Mouse (Mus musculus) layer of hippocampus, adult 9-11 months (tissue): Measurements from ENCODE around the gene Rdh1.

Experiments used
- DNase-seq: peaks from one replicate; pipeline ENCODE4 v3.0.0; 2022

The Rdh1 gene

DNA sequence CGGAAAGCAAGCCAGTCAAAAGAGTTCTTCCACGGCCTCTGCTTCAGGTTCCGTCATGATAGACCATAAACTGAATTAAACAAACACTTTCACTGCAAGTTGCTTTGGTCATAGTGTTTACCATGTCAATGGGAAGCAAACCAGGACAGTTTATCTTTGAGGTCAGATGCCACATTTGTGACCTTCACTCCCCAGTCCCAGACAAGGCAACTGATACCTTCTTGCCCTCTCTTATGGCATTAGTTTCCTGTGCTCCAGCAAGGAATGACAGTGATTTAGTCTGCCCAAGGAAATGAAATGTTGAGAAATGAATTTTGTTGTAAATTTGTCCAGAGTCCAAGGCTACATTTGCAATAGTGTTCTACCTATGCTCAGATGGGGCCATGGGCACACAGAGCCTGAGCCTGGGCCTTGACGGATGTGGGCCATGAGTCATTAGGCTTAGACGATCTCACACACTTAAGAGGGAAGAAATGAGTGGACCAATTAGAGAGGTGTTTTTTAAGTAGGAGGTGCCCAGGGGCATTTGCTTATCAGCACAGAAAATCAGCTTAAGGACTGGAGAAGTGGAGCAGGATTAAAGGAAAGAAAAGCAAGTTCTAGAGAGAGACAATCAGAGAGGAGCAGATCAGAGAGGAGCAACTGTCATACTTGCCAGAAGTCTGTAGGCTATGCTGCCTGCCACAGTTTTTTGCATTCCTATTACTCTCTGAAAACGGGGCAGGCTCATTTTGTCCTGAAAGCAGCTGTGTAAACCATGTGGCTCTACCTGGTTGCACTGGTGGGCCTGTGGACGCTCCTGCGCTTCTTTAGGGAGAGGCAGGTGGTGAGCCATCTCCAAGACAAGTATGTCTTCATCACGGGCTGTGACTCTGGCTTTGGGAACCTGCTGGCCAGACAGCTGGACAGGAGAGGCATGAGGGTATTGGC lies at the start of gene Rdh1, which contains the start of gene Rdh16f1:
Gene Rdh1, plus strand, starts transcription at position 541 of the 930 bp plus-strand sequence.
Gene Rdh16f1, plus strand, starts transcription at position 607 of the 930 bp plus-strand sequence.
- no peak for DNase-seq

DNA sequence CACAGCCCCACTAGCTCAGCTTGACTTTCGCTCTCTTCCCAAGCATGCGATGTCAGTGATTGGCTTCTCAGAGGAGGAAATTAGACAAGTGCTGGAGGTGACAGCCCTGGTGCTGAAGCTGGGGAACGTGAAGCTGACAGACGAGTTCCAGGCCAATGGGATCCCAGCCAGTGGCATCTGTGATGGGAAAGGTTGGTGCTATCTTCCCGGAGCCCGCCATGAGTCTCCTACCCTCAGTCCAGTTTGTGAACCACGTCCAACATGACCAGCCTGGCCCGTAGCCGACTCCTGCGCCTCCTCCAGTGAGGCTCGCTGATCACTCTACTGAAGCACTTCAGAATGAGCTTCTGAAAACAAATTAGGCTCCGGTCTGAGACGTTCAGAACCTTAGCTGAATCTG lies 49.2 kb upstream of the Rdh1 start:
- no peak for DNase-seq

DNA sequence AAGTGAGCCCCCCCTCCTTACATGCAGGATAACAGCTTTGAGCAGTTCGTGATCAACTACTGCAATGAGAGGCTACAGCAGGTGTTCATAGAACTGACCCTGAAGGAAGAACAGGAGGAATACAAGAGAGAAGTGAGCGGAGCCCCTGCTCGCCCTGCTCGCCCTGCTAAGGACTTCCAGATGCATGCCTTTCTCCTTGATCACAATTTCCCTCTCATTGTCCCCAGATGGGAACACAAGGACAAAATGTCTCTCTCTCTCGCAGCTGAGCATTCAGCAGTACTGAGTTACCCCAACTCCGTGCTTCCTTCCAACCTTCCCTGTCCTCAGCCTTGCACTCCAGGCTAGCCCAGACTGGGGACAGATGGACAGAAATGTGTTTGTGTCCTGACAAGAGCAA lies 46.8 kb upstream of the Rdh1 start:
- no peak for DNase-seq

DNA sequence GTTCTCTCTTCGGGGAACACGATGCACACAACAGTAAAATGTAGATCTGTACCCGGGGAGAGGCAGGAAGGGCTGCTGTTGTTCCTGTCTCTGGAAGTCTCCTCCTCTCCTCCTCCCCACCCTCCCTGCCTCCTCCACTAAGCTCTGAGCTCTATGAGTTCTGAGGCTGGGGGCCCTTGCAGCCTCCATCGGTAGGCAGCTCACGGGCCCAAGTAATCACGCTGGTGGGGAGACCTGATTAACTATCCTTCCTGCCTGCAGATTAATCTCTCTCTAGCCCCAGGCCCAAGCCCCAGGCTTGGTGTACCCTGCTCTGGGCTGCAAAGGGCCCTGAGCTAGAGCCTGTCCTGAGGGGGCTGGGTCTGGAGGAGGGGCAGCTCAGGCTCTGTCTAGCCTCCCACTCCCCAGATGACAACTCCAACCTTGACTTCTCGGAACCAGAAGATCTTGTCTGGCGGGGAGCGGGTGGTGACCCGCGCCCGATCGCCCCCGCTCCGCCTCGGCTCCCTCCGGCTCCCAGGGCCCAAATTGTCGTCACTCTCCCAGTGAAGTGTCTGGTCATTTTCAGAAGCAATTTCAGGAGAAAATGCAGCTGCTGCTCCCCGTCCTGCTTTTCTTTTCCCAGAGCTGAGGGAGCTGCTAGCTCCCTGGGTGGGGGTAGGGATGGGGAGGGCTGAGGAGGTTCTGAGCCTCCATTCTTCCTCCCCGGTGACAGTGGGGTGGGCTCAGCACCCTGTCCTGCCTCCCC lies 37.7 kb upstream of the Rdh1 start:
- no peak for DNase-seq

DNA sequence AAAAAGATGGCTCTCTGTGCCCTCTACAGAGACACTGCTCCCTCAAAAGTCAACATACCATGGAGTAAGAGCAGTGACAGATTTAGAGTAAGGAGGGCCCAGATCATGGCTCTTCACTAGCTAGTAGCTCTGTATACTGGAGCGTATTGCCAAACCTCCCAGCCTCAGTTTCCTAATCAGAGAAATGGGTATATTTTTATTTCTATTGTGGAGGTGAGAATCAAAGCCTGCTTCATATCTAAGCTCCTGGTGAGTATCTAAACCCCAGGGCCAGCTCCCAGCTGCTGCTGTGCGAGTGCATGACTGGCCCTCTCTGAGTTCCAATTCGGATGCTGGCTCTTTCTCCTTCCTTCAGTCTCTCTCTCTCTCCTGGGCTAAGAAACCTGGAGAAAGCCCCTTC lies 35.3 kb upstream of the Rdh1 start, which contains the start of gene Tac2:
Gene Tac2, plus strand, starts transcription at position 301 of the 400 bp plus-strand sequence.
- no peak for DNase-seq

DNA sequence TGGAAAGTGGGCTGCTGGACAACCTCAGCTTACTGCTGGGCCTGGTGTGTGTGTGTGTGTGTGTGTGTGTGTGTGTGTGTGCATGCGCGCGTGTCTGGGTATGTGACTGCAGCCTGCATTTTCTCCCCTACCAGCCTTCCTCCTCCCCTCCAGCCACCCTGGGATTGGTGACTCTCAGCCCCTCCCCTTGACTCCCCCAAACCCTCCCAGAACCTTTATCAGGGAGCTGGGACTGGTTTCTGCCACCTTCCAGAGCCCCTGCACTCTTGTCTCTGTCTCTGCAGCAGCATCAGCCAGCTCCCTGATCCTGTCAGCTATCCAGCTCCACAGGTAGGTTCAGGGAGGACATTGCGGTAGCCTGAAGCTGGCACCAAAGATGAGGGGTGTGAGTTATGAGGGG lies 34.4 kb upstream of the Rdh1 start:
- DNase-seq: no peak

DNA sequence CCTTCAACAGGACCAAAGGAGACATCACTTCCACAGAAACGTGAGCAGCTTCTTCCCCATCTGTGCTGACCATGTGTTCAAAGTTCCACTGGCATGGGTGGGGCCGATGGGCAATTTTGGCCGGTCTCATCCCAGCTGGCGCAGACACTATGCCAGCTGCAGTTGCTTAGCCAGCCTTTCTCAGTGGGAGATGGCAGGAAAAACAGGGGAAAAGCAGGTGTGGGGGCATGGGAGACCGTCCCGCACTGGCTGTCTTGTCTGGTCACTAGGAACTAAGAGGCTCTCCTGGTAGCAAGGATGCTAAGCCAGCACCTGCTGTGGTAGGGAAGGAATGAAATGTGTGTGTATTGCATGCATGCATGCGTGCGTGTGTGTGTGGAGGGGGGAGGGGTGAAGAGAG lies 31.1 kb upstream of the Rdh1 start:
- no peak for DNase-seq

DNA sequence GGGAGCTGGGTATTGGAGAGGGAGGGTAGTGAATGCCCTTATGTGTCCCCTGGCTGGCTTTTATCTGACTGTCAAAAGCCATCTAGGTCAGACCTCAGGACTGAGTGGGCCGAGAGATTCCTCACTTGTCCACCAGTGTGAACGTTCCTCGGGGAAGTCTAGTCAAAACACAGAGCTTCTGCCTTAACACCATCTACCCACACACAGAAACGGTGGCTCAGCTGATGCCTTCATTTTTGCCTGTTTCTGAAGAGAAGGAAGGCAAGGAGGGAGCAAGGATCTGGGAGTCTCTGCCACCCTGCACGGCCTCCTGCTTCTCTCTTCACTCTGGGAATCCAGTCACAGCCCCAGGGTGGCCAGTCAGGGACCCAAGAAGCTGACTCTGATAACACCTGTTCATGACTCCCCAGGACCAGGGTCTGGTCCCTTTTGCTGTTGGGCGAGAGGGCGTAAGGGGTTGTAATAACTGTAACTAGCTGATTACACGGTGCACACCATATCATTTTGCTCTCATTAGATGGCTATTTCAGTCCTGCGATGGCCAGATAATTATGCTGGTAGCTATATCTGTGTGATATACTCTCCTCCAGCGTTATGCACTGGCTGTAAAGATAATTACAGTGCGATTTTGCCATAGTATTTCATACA lies 29.1 kb upstream of the Rdh1 start:
- no peak for DNase-seq

DNA sequence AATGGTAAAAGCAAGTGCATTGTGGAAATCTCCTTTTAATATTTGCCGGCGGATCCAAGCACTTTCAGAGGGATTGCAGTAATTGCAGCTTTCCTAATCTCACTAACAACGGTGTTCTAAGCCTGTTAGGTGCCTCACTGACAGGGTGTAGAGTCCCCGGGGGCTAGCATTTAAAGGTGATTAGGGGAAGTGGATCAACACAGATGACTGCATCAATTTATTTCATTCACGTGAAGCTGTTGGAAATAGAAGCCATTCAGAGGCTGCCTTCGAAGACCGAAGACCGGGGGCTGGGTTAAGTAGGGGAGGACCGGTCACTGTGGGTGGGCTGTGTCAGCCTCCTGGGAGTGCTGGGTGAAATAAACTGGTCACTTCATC lies 28.6 kb upstream of the Rdh1 start:
- no peak for DNase-seq

DNA sequence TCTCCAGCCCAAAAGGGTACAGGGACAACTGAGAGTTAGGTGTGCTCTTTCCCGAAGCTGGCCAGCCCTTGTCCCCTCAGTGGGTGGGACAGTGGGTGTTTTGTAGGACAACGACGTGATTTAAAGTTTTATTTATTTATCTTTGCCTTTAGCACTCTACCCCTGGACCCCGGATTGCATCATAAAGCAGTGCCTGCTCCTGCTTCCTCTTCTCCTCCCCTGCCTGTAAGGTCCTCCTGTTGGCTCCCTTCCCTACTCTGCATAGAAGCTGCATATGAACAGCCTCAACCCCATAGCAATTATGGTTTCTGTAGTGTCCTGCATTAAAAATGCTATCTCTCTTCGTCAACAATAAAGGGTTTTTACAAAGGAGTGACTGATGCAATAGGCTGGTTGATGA lies 28.1 kb upstream of the Rdh1 start:
- DNase-seq: no peak

DNA sequence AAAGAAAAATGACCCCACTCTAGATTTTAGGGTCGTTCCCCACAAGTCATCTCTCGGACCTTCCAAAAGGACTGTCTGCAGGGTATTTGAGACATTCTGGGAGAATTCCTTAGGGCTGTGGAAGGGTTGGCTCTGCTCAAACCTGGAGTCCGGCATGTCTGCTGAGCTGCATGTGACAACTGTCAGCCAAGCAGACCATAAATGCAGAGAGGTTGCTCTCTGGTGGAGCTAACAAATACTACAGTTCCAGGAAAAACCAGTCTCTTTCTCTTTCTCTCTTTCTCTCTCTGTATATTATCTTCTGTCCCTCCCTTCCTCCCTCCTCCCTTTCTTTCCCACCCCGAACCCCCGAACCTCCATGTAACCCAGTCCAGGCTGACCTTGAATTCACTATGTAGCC lies 25.1 kb upstream of the Rdh1 start:
- no peak for DNase-seq

DNA sequence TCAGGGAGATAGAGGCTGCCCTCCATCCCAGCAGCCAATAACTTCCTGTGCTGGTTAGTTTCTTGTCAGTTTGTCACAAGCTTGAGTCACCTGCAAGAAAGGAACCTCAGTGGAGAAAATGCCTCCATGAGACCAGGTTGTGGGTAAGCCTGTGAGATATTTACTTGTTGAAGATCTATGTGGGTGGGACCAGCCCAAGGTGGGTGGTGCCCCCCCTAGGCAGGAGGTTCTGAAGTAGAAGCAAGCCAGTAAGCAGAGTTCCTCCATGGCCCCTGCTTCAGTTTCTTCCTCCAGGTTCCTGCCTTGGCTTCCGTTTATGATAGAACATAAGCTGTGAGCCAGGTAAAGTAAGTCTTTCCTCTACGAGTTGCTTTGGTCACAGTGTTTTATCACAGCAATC lies 23.3 kb upstream of the Rdh1 start:
- no peak for DNase-seq

DNA sequence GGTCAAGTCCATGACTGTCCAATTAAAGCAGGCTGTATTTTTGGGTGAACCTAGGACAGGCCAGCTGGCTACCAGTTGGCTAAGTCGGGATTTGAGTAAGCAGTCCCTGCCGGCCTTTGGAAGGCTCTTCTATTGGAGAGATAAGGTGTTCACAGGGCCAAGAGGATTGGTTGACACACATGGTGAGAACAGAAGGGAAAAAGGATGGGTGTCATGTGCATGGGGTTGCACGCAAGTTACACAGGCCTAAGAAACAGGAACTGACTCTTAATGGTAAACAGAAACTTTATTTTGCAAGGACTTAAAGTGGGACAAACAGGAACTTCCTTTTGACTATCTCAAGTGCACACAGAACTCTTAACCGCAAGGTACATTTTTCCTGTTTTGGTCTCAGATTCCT lies 22.6 kb upstream of the Rdh1 start:
- no peak for DNase-seq

DNA sequence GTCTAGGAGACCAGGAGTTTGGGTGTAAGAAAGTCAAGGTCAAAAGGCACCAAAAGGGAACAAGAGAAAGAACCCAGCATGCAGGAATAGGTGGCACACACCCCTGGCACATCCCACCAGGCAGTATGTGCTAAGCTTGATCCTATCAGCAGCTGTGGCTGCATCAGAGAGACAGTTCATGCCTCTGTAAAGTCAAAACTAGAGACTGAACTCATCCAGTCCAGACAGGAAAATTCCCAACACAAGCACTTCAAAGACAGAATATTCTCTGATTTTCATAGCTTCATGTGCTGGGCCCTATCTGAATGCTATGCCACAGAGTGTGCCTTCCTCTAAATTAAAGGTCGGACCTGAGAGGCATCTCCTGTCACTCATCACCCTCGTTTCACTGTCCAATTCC lies 22.0 kb upstream of the Rdh1 start:
- DNase-seq: no peak

DNA sequence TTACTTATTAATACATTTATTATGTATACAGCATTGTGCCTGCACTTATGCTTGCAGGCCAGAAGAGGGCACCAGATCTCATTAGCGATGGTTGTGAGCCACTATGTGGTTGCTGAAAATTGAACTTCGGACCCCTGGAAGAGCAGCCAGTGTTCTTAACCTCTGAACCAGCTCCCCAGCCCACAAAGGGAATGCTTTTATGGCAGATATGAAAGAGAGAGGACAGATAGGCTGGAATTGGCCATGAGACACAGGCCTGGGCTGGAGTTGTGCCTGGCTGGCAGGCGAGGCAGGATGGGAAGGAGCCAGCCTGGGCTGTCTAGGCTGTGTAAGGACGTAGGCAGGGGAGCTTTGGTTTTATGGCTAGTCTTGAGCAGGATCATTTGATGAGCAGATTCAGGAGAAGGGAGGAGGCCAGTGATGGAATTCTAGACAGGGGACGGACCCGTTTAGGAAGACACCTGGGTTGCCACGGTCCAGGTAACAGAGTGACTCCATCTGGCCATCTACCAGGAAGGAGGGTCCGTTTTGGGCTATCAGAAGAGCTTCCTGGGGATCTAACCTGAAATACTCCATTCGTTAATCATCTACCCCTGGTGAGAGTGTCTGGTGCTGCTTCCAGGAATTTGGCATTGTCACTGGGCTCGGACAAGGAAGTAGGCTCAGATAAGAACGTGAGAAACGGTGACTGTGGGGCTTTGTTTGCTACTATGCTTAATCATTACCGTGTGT lies 21.2 kb upstream of the Rdh1 start:
- no peak for DNase-seq

DNA sequence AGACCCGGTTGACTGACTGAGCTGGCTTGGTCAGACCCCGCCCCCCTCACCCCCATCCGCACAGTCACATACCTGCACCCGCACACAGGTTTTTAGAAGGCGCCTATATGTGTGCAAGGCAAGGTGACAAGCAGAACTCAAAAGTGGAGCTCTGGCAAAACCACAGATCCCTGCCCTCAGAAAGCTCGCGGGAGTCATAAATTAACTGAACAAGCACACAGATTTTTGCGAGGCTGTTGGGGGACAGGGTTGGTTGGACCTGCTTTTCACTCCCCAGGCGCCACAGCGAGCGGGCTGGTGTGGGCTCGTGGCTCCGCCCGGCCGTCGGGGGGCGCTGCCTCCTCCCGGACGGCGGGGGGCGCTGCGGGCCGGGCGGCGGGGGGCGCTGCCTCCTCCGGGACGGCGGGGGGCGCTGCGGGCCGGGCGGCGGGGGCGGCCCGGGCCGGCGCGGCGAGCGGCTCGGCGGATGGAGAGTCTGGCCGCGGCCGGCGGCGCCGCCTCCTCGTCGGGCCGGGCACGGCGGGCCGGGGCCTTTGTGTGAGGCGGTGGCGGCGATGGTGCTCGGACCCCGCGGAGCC lies 20.3 kb upstream of the Rdh1 start, which contains the start of gene Zbtb39:
Gene Zbtb39, plus strand, starts transcription at position 456 of the 578 bp plus-strand sequence.
- peak; percentile 65 for DNase-seq

DNA sequence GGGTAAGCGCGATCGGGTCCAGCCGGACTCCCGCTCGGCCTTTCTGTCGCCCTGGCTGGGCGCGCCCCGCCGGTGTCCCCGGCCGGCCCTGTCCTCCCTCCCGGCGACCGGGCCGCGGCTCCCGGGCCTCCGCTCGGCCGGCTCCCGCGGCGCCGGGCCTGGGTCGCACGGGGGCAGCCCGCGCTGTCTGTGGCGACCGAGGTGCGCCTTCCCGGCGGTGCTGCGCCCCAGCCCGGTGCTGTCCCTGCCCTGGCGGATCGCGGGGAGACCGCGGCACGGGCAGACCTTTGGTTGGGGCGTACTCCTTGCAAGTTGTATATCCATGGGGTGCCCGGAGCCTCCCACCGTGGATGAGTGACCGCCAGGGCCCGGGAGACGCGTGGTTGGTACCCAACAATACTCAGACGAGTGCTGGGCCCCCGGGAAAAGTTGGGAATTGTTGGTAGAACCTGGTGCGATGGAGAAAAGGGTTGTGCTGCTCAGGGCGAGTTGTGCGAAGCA lies 19.8 kb upstream of the Rdh1 start:
- DNase-seq: no peak

DNA sequence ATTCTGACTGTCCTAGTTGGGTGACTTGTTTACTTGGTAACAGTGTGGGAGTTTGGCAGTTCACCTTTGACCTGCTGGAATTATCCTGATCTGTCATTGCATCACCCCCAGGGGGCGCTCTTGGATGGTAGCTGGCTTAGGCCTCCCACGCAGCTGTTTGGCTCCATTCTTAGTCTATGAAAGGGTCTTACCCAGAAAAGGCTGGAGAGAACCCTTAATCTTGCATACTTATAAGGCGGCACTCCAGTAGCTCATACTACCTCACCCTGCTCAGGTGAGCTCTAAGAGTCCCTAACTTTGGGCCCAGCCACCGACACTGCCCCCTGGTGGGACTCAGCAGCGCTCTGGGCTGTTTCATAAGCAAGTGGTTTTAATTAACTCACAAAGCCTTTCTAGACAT lies 14.9 kb upstream of the Rdh1 start:
- DNase-seq: no peak

DNA sequence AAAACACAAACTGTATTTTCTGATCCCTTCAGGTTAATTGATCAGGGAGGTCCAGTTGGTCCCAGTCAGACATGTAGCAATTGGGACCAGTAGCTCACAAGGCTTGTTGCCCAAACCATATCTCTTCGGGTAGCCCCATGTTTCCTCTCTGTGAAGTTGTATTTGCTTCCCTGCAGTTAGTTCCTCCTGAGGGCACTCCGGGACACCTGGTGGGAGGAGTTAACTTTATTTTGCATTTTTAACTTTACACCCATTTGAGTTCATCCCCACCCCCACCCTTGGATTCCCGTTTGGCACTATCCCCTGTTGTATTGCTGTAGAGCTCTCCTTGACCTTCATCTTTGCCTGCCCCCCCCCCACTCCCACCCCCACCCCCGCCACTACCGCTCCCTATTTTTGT lies 13.6 kb upstream of the Rdh1 start:
- DNase-seq: no peak

DNA sequence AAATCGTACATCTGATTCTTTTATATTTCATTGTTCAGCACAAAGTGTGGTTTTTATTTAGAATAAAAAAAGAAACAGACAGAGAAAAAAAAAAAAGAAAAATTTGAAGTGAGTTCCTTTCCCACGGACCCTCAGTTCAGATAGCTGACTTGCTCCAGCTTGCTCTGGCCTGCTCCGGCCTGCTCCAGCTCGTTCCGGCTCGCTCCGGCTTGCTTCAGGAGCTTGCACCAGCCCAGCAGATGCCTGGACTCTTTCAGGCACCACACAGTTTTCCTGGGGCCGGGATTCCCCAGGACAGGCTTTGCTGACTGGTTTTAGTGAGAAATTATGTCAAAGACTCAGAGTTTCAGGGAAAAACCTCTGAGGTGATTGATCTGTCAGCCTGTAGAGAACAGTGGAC lies 12.3 kb upstream of the Rdh1 start:
- no peak for DNase-seq

DNA sequence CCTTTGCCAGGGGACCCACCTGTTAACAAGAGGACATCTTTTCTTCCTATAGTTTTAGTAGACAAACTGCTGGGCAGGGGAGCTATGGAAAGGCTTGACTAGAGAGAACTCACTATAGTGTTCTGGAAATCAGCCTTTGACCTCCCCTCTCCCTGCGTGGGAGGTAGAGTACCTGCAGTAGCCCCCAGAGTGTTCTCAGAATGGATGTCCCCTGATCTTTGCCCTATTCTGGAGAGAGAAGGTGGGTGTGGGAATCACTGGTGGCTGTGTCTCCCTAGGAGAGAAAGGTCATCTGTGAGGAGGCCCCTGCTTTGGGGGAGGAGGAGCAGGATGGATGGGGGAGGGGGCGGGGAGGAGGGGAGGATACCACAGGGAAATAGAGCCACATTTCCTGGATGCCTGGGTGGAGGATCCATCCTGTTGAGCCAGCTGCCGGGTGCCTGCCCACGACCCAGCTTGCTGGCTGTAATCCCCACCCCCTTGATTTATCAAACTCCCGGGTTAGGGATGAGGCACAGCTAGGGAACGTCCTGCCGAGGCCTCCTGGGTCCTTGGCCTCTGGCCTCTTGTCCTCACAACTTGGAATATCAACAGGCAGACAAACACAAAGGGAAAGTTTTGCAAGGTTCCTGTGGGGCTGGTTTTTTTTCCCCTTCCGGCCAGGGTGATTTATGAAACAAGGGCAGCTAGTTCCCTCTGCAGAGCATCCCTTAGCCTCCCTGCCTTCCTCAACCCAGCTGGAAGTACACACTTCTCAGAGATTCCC lies 10.5 kb upstream of the Rdh1 start:
- DNase-seq: no peak
